Mouse (Mus musculus): ENCODE measurements around the gene Prkn. TPM values are rescaled to one million over a fixed set of nuclear protein-coding genes. Genes with fewer than 3 reads are reported as not detected.

Prkn gene
- 5.7 and 7.3 TPM in 2 replicates for polyA plus RNA-seq (2015; fragmentation: Nextera tagmentation; extraction: Ambion mirVana)

- whole genome bisulfite sequencing, result under 1% methylated on average over 44 of the region's 58 CpGs
- Histone ChIP-seq H3K9ac (ENCODE audit: low read depth, low read length) (peak within 1 kb of the TSS; percentile 84), H3K27me3 (replicated peaks; ENCODE audit: control insufficient read depth, insufficient read depth, low read length) (no peaks in the 10 kb centered on the region), H3K27ac (ENCODE audit: low read depth, low read length) (peak within 1 kb of the TSS; percentile 89), H3K36me3 (ENCODE audit: control insufficient read depth, insufficient read depth, low read length) (no peaks in the 10 kb centered on the region), H3K4me2 (ENCODE audit: low read length) (peak within 1 kb of the TSS; percentile 78), H3K9me3 (ENCODE audit: control insufficient read depth, low read length) (no peaks in the 10 kb centered on the region), H3K4me1 (ENCODE audit: control insufficient read depth, insufficient read depth, low read depth, low read length) (no peaks in the 10 kb centered on the region), H3K4me3 (ENCODE audit: low read length) (peak within 1 kb of the TSS; percentile 77)
- peak; percentile 97 for ATAC-seq
Measured at GRCm38 (mm10) chr17:10840148-10840707, at the start of gene Prkn, which contains the start of gene Pacrg. Gene Prkn (plus strand): TSS chr17:10840384. Gene Pacrg (minus strand): TSS chr17:10840311.

GRCm38 (mm10) chr17:10791661-10792060, 48.5 kb upstream of the Prkn start:
- Histone ChIP-seq H3K4me2 (ENCODE audit: low read length) (no peak overlapping the region), H3K4me1 (ENCODE audit: control insufficient read depth, insufficient read depth, low read depth, low read length) (no peaks in the 10 kb centered on the region), H3K4me3 (ENCODE audit: low read length) (no peak overlapping the region), H3K27me3 (replicated peaks; ENCODE audit: control insufficient read depth, insufficient read depth, low read length) (no peaks in the 10 kb centered on the region), H3K27ac (ENCODE audit: low read depth, low read length) (no peak overlapping the region), H3K9ac (ENCODE audit: low read depth, low read length) (no peak overlapping the region), H3K9me3 (ENCODE audit: control insufficient read depth, low read length) (no peaks in the 10 kb centered on the region), H3K36me3 (ENCODE audit: control insufficient read depth, insufficient read depth, low read length) (no peaks in the 10 kb centered on the region)
- WGBS, result 43% methylated on average over 3 of the region's 3 CpGs
- ATAC-seq, result no peak

DNA sequence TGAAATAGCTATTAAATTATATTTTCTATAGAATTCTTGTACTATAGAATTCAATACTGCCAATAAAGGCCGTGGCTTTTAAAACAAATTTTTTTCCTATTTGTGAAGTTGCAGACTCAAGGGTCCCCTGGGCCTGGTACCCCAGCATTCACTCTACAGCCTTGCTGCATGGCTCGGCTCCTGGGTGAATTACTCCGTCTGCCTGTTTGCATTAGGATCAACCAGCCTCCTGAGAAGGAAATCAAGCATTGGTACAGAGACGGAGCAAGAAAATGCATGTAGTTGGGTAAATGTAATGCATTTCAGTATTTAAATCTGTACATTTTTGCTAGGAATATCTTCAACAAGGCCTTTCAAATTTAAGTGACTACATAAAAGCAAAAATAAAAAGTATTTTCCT, 33.5 kb upstream of the Prkn start:
- H3K9me3 ChIP-seq (ENCODE audit: control insufficient read depth, low read length), result no peaks in the 10 kb centered on the region
- ATAC-seq, result no peak
- no peak overlapping the region for H3K9ac ChIP-seq (ENCODE audit: low read depth, low read length)
- peaks cover 3% of the 10 kb centered on the region for H3K4me1 ChIP-seq (ENCODE audit: control insufficient read depth, insufficient read depth, low read depth, low read length)
- no peaks in the 10 kb centered on the region for H3K36me3 ChIP-seq (ENCODE audit: control insufficient read depth, insufficient read depth, low read length)
- H3K27me3 ChIP-seq (replicated peaks; ENCODE audit: control insufficient read depth, insufficient read depth, low read length), result no peaks in the 10 kb centered on the region
- H3K4me3 ChIP-seq (ENCODE audit: low read length), result no peak overlapping the region
- no peak overlapping the region for H3K27ac ChIP-seq (ENCODE audit: low read depth, low read length)
- WGBS, result 67% methylated on average over 4 of the region's 4 CpGs
- H3K4me2 ChIP-seq (ENCODE audit: low read length), result no peak overlapping the region

GRCm38 (mm10) chr17:10807261-10807998, 32.8 kb upstream of the Prkn start:
- Histone ChIP-seq H3K36me3 (ENCODE audit: control insufficient read depth, insufficient read depth, low read length) (no peaks in the 10 kb centered on the region), H3K27me3 (replicated peaks; ENCODE audit: control insufficient read depth, insufficient read depth, low read length) (no peaks in the 10 kb centered on the region), H3K4me3 (ENCODE audit: low read length) (no peak overlapping the region), H3K4me2 (ENCODE audit: low read length) (no peak overlapping the region), H3K9me3 (ENCODE audit: control insufficient read depth, low read length) (no peaks in the 10 kb centered on the region), H3K9ac (ENCODE audit: low read depth, low read length) (no peak overlapping the region), H3K4me1 (ENCODE audit: control insufficient read depth, insufficient read depth, low read depth, low read length) (peaks cover 3% of the 10 kb centered on the region), H3K27ac (ENCODE audit: low read depth, low read length) (no peak overlapping the region)
- ATAC-seq, result peak; percentile 58; the same call in 1 of the 2 replicates
- WGBS, result 49% methylated on average over 13 of the region's 13 CpGs

DNA sequence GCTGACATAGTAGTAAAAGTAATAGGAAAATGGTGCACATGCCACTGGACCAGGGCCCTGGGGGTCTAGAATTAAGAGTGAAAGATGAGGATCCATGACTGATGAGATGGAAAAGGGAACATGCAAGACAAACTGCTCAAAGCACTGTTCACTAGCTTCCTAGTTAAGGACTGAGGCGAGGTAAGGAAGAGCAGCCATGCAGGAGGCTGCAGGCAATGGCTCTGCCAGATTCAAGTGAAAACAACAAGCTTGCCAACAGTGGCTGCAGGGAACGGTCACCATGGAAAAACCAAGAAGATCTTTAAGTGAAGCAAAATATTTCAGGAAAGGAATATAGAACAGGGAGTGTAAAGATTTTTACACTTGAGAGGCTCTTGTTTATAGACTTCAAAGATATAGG, 31.6 kb upstream of the Prkn start:
- WGBS, result 65% methylated on average over 2 of the region's 2 CpGs

GRCm38 (mm10) chr17:10818971-10819370, 21.2 kb upstream of the Prkn start:
- H3K4me1 ChIP-seq (ENCODE audit: control insufficient read depth, insufficient read depth, low read depth, low read length), result no peaks in the 10 kb centered on the region
- no peak overlapping the region for H3K4me3 ChIP-seq (ENCODE audit: low read length)
- no peaks in the 10 kb centered on the region for H3K9me3 ChIP-seq (ENCODE audit: control insufficient read depth, low read length)
- no peak for ATAC-seq
- 70% methylated on average over 4 of the region's 4 CpGs for WGBS
- H3K27ac ChIP-seq (ENCODE audit: low read depth, low read length), result no peak overlapping the region
- H3K27me3 ChIP-seq (replicated peaks; ENCODE audit: control insufficient read depth, insufficient read depth, low read length), result no peaks in the 10 kb centered on the region
- no peak overlapping the region for H3K9ac ChIP-seq (ENCODE audit: low read depth, low read length)
- no peaks in the 10 kb centered on the region for H3K36me3 ChIP-seq (ENCODE audit: control insufficient read depth, insufficient read depth, low read length)
- no peak overlapping the region for H3K4me2 ChIP-seq (ENCODE audit: low read length)

More for the DNA sequence above, 31.6 kb upstream of the Prkn start:
- Histone ChIP-seq H3K4me2 (ENCODE audit: low read length) (no peak overlapping the region), H3K9me3 (ENCODE audit: control insufficient read depth, low read length) (no peaks in the 10 kb centered on the region), H3K36me3 (ENCODE audit: control insufficient read depth, insufficient read depth, low read length) (no peaks in the 10 kb centered on the region), H3K9ac (ENCODE audit: low read depth, low read length) (no peak overlapping the region), H3K4me1 (ENCODE audit: control insufficient read depth, insufficient read depth, low read depth, low read length) (peaks cover 3% of the 10 kb centered on the region), H3K4me3 (ENCODE audit: low read length) (no peak overlapping the region), H3K27me3 (replicated peaks; ENCODE audit: control insufficient read depth, insufficient read depth, low read length) (no peaks in the 10 kb centered on the region), H3K27ac (ENCODE audit: low read depth, low read length) (0 out of 2 replicates have a peak overlapping the region, but pooled peaks have one; percentile 17)
- no peak for ATAC-seq

GRCm38 (mm10) chr17:10840731-10841201, 582 bp downstream of the Prkn start:
- ATAC-seq, result peak; percentile 57; the same call in 1 of the 2 replicates
- Histone ChIP-seq H3K4me2 (ENCODE audit: low read length) (peak overlapping the region; percentile 78), H3K9me3 (ENCODE audit: control insufficient read depth, low read length) (no peaks in the 10 kb centered on the region), H3K4me1 (ENCODE audit: control insufficient read depth, insufficient read depth, low read depth, low read length) (no peaks in the 10 kb centered on the region), H3K27me3 (replicated peaks; ENCODE audit: control insufficient read depth, insufficient read depth, low read length) (no peaks in the 10 kb centered on the region), H3K9ac (ENCODE audit: low read depth, low read length) (peak overlapping the region; percentile 84), H3K36me3 (ENCODE audit: control insufficient read depth, insufficient read depth, low read length) (no peaks in the 10 kb centered on the region), H3K27ac (ENCODE audit: low read depth, low read length) (peak overlapping the region; percentile 89), H3K4me3 (ENCODE audit: low read length) (peak overlapping the region; percentile 77)
- under 1% methylated on average over 20 of the region's 20 CpGs for WGBS

GRCm38 (mm10) chr17:10854207-10854606, 14.0 kb downstream of the Prkn start:
- 74% methylated on average over 3 of the region's 3 CpGs for WGBS
- H3K27me3 ChIP-seq (replicated peaks; ENCODE audit: control insufficient read depth, insufficient read depth, low read length), result no peaks in the 10 kb centered on the region
- no peak for ATAC-seq
- no peak overlapping the region for H3K4me2 ChIP-seq (ENCODE audit: low read length)
- H3K36me3 ChIP-seq (ENCODE audit: control insufficient read depth, insufficient read depth, low read length), result no peaks in the 10 kb centered on the region
- no peaks in the 10 kb centered on the region for H3K9me3 ChIP-seq (ENCODE audit: control insufficient read depth, low read length)
- H3K4me3 ChIP-seq (ENCODE audit: low read length), result no peak overlapping the region
- H3K4me1 ChIP-seq (ENCODE audit: control insufficient read depth, insufficient read depth, low read depth, low read length), result no peaks in the 10 kb centered on the region
- no peak overlapping the region for H3K27ac ChIP-seq (ENCODE audit: low read depth, low read length)
- no peak overlapping the region for H3K9ac ChIP-seq (ENCODE audit: low read depth, low read length)
